Mouse (Mus musculus) kidney, adult 8-10 months (tissue): Measurements from ENCODE around the gene Setd4.
A peak's percentile ranks its signal among the peaks of the same experiment; 100 is the strongest.
"Not testable (repeated sequence)": the region's sequence is repeated elsewhere in the genome, so short reads cannot be mapped to it uniquely, and the experiment has no call there.

Experiments
- DNase-seq, 2 experiments: peaks; one replicate each; pipeline ENCODE4 v3.0.0; 2022

Gene Setd4

DNA sequence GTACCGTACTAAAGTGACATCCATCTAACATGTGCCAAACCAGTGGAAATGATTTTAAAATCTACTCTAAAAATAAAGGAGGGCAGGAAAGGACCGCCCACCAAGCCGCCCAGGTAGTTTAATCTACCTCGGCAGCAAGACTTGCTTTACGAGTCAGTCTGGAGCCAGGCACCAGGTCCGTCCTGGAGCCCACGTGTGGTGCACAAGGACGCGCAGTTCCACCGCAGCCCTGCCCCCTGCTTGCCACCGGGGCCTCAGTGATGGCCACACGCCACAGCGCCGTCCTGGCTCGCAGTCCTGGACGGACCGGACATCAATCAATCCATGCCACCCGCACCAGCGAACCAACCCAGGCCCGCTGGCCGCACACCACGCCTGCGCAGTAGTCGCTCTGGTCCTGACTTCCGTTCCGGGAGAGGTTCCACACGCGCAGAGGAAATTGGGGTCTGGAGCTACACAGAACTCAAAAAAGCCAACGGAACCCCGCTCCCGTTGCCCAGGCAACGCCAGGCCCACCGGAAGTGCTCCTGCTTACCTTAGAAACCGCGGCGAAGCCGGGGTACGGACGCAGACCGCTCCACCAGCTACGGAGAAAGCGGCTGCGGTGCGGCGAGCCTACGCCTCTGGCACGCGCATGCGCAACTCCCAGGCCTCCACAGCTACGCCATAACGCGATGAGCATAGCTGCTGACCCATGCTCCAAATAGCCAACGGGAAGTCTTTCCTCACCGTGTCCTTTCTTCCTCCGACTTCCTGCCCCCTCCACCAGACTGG lies at the start of gene Setd4:
Gene Setd4 (minus strand): TSS at position 625 of the 774 bp plus-strand sequence.
- DNase-seq = peak; percentile 95 to 96

DNA sequence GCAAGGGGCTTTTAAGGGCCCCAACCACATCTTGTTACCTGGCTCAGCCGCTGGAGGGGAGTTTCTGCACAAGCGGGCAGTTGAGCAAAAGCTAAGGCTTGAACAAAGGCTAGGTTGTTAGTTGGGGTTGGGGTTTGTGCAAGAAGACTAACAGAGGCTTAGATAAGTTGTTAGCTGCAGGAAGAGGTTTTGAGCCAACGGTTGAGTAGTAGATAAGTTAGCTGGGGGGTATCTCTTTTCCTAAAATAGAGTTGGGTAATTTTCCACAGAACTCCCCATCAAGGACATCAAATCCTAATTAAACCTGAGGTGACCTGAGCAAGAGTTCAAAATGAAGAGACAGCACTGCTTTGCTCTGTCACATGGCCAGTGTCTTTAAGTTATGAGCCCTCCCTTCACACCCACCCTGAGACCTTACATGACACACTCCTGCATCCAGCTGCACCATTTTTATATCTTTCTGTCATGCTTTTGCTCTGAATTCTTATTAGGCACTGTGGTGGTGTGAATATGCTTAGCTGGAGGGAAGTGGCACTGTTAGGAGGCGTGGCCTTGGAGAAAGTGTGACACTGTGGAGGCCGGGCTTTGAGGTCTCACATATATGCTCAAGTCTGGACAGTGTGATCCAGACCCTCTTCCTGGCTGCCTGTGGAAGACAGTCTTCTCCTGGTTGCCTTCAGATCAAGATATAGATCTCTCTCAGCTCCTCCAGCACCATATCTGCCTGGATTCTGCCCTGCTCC lies 44.7 kb upstream of the Setd4 start:
- DNase-seq = no peak

DNA sequence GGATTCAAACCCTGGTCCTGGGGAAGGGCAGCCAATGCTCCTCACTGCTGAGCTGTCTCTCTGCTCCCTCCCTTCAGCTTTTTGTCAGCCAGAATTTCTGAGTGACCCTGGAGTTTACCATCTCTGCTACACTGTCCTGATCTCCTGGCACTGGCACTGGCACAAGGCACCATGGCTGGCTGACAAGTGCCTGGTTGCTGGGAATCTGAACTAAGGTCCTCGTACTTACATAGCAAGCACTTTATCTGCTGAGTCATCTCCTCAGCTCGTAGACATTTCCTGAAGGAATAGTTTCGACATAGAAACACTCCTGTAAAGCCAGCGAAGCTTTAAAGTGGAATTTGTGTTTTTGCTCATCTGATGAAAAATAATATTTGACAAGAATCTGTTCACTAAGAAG lies 40.1 kb upstream of the Setd4 start:
- no peak for DNase-seq

DNA sequence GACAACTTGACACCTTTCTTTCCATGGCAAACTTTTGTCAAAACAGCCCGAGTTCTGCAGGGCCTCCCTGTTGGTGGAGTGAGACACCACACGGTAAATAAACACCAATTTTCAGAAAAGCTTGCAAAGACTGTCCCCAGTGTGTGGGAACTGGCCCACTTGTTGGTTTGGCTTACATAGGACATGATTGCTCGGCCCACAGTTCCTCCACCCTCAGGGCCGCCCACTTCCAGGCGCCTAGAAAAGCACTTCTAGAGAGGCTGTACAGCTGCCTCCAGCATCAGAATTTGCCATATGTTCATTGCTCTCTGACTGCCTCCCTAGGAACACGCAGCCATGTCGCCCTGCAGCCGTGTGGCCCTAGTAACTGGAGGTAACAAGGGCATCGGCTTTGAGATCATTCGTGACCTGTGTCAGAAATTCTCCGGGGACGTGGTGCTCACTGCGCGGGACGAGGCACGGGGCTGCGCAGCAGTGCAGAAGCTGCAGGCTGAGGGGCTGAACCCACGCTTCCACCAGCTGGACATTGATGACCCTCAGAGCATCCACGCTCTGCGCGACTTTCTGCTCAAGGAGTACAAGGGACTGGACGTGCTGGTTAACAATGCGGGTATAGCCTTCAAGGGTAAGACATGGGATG lies 24.0 kb upstream of the Setd4 start, which contains the start of gene Gm5678:
Gene Gm5678 (plus strand): TSS at position 337 of the 640 bp plus-strand sequence.
- no peak for DNase-seq

DNA sequence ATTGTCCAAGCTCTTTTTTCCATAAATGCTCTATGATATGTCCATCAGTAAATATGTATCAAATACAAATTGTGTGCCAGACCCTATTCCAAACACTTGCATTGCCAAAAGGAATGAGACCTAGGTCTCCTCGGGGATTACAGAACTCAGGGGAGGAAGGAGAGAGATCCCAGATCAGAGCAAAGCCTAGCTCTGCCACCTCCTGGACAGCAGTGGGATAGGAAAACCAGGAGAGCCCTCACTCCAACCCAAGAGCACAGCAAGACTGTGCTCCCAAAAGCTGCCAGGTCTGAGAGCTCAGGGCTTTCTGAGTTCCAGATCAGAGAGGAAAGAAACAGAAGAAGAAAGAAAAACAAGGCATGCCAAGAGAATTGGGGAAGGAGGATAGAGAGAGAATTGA lies 22.9 kb upstream of the Setd4 start:
- DNase-seq = peak in 1 of 2 experiments; percentile 19

DNA sequence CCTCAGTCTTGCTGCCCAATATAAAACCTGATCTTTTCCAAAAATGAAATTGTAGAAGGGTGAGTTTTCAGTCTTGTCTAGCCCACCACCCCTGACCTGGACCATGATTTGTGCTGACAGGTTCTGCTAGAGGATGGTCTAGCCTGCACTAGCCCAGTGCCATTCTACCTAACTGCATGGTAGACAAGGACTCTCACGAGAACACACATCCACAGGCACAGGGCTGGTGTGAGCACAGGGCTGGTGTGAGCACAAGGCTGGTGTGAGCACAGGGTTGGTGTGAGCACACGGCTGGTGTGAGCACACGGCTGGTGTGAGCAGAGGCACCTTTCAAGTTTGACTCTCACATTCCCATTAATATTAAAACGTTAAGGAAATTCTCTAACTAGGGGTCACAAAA lies 20.8 kb upstream of the Setd4 start:
- no peak for DNase-seq

DNA sequence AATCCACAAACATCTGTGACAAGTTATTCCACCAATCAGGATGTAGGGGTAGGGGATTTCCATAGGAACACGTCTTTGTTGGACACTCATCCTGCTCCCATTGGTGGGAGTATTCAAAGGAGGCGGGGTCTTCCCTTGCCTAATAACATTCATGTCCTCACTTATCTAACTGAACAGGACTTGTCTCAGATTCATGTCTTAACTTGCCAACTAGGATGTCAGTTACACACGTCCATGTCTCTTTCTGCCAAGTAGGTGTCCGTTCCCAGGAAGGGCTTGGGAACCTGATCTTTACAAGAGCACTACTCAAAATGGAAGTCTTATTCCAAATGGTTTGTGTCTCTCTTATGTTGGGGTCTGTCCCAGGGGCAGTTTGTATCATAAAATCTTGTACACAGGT lies 19.9 kb upstream of the Setd4 start:
- not testable (repeated sequence) for DNase-seq

DNA sequence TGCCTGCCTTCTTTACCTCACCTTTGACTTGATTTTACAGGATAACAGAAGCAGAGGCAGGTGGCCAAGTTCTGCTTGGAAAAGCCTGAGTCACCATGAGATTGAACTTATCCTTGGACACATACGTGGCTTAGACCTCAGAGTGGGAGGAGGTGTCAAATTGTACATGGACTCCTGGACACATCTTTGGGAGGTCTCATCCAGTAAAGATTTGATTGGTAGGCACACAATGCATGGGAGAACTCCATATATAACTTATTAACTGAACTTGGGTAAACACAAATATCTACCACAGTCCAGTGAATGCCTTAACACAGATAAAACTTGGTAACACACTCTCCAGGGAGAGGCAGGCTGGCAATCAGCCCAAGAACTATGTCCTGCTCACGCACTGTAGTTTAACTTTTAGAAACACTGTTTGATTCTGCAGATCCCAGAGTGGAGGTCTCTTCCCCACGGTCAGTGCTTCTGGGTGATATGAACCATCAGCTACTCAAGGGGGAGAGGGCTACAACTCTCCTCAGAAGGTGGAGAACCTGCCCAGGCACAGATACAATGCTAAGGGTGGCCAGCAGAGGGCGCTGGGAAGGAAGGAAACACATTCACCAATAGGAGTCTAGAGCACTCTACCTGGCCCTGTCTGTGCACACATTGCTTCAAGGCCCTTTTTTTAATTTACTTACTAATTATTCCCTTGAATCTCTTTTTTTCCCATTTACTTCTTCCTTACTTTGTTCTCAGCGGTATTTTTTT lies 11.4 kb upstream of the Setd4 start:
- peak in 1 of 2 experiments; percentile 80 for DNase-seq

DNA sequence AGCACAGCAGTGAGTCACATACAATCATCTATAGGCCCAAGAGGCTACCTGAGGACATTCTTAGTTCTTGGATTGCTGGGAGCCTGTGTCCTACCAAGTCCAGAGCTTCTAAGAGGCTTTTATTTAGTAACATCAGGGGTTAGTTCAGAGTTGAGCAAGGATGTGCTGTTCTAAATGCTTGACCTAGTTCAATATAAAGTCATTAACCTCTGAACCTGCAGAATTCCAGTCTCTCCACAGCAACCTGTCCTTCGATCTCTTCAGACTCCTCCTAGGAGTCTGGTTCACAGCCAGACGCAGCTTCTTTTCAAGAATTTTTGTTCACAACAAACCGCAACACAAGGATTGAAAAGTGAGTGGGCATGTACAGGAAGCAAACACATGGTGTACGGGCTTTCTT lies 7.1 kb upstream of the Setd4 start:
- peak in 1 of 2 experiments; percentile 55 for DNase-seq

DNA sequence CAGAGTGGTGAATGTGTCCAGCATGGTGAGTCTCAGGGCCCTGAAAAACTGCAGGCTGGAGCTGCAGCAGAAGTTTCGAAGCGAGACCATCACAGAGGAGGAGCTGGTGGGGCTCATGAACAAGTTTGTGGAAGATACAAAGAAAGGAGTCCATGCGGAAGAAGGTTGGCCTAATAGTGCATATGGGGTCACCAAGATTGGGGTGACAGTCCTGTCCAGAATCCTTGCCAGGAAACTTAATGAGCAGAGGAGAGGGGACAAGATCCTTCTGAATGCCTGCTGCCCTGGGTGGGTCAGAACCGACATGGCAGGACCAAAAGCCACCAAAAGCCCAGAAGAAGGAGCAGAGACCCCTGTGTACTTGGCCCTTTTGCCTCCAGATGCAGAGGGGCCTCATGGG lies 5.9 kb upstream of the Setd4 start:
- DNase-seq = no peak

DNA sequence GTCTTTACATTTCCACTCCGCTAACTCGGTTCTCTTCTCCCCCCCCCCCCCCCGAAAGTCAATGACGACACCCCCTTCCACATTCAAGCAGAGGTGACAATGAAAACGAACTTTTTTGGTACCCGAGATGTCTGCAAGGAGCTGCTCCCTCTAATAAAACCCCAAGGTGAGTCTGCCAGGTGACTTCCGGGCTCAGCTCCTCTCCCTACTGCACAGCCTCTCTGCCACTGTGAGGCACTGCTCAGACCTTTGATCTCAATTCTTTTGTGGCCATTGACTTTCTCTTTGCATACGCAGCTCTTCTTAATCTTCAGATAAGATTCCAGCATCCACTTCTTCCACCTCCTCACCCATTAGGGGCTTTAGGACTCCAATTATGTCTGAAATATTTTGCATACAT lies 4.9 kb upstream of the Setd4 start:
- no peak for DNase-seq

DNA sequence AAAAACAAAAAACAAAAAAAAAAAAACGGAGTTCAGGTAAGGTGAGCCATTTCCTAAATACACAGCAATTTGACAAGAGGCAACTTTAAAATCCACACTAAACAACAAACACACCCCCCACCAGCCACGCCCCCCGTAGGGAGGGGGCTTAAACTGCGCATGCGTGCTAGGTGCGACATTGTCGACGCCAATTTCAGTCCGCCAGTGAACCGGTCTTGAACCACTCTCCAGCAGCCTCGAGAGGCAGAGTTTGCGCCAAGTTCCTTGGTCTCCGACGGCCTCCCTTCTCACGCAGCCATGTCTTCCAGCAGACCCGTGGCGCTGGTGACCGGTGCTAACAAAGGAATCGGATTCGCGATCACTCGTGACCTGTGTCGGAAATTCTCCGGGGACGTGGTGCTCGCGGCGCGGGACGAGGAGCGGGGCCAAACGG lies 3.8 kb upstream of the Setd4 start:
- DNase-seq = peak; percentile 85 to 87

DNA sequence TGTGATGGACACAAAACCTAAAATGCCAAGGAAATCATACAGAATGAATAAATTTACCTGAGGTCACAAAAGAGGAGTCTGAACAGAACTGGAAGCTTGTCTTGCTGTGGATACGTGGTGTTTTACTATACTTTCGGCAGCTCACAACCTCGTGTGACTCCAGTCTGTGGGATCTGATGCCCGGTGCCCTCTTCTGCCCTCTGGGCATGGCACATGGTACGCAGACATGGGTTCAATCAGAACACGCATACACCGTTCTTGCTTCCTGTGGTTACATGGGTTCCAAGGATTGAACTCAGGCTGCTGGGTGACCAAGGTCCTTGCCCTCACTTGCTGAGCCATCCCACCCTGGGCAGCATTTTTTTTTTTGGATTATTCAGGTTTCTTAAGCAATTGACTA lies 2.3 kb upstream of the Setd4 start:
- DNase-seq = no peak

DNA sequence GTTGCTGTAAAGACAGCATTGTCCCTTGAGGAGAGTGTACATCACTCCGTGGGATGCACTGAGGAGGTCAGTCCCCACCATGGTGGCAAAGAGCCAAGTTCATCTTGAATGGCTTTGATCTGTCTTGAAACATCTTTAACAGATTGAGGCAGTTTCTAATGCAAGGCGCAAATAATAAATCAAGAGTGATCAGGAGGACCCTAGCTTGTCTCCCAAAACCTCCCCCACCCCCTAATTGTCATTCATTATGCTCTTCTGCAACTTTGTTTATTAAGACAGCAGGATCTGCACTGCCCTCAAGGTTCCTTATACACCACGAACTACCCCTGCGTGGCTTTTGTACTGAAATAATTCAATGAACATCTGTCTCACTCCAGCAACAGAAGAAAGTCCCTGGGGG lies 1.7 kb upstream of the Setd4 start, which contains the start of gene Cbr1:
Gene Cbr1 (plus strand): TSS at position 301 of the 400 bp plus-strand sequence.
- no peak for DNase-seq

DNA sequence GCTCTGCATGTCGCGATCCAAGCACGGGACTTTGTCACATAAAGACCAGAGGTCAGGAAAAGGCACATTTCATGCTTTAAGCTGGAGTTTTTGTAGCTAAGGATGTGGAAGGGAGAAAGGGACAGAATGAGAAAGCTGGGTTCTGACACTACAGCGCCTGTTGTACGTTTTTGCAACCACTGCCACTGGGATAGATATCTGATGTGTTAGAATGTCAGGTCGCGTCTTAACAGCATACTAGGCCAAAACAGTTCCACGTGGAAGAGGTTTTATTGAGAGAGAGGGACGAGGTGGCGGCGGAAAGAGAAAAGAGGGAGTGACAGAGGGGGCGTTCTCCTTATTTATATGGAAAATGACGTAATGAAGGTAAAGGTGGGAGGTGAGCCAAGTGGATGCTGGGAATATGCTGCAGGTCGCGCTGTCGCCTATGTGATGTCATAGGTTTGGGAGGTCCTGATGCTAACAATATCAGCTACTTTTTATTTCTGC lies 662 bp upstream of the Setd4 start:
- DNase-seq = no peak

DNA sequence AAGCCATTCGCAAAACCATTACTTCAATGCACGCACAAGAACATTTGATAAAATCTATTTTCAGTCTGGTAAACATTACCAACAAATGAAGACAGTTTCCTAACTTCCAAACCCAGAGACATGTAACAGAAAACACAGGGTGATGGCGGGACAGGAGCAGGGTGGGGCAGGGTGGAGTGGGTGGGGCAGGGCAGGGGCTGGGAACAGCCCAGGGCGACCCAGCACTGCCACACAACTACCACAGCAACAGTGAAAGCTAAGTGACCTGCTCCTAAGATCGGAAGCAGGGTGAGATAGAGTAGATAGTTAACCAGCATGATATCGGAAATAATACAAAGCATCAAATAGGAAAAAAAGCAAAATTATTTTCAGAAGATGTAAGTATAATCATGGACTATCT lies 4.4 kb downstream of the Setd4 start:
- no peak for DNase-seq

DNA sequence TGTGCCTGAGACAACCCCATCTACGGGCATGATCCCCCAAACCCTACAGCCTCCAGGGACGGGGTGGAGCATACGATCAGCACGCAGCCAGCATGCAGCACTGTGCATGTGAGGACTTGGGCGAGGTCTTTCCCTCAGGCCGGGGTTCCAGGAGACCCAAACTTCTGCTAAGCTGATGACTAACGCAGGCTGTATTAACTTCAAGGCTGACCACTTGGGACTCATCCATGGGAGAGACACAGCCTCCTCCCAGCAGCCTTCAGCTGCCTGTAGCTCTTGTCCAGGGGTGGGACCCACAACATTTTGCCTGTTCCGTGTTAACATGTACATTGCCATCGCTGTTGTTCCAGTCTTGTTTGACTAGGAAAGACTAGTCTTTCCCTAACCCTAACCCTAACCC lies 6.3 kb downstream of the Setd4 start:
- DNase-seq = no peak

DNA sequence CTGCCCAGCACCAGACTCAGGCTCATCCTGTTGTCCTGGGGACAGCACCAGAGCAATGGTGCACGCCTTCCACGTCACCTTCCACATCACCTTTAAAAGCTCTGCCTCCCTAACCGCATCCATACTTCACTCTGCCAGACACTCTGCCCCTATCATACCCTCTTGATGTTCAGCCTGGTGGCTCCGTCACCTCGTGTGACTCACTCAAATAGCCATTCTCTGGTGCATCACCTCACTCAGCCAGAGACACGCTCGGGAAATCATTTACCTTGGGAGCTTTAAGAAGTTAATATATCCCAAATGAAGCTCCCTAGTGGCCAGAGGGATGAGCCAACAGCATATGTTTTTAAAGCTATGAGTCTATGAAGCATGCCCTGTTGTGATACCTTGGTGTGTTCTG lies 7.1 kb downstream of the Setd4 start:
- DNase-seq = peak in 1 of 2 experiments; percentile 69

DNA sequence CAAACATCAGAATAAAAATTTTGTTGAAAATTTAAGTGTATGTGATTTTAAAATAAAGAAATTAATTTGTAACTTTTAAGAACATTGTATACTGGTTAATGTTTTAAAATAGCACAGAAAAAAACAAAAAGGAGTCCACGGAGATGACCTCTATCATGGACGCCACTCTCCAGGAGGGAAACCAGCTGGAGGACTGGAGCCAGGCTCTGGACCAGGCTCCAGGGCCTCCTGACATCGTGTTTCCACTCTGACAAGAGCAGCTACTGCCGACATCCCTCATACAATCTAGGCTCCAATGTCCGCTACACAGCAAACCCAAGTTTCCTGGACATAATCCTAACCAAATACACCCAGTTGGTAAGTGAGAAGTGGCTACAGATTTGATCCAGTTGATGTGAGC lies 8.1 kb downstream of the Setd4 start:
- no peak for DNase-seq

DNA sequence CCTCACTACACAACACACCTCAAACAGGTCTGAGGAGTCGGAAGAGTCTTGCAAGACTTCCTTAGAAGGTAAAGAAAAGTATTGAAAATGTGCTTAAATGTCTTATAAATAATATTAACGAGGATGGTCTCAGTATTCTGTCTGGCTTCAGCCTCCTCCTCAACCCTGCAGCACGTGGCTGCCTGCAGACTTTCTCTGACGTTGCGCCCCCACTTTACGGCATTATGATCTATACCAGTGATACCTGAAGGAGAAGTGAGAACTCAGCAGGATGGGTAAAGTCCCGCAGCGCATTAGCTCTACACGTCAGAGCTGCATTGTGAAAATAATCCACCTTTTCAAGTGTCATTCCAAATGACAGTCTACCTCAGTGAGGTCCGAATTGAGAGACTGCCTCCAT lies 9.4 kb downstream of the Setd4 start:
- DNase-seq = no peak

DNA sequence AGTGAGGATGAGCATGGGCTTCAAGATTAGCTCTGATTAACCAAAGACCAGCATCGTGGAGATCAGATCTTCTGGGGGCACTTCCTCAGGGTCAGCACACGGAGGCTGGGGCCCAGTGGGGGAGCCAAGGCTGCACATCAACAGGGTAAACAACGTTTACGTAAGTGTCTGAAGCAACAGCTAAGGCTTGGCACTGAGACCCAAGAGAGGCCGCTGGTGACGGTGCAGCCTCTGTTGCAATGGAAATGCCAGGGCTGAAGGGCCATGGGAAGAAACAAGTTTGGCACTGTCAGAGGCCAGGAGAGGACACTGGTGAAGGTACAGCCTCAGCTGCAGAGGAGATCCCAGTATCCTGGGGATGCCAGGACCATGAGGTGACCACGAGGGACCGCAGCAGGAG lies 10.5 kb downstream of the Setd4 start:
- DNase-seq = no peak

DNA sequence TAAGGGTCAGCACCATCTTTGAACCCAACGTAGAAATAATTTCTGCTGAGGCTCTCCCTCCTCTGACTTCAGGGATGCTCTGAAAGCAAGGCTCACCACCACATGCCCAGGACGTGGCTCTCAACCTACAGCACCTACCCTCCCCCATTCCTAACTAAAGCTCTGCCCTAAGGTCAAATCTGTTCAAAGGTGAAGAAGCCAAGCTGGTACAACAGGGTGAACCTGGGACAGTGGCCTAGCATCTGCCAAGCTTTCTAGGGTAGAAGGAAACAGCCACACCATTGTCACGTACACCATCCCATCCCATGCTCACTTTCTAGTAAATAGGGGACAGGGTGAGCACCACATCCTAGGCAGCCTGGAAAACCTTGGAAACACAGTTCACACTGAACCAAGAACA lies 11.2 kb downstream of the Setd4 start:
- DNase-seq = no peak
